Mouse (Mus musculus) left cerebral cortex, postnatal 14 days (tissue): ENCODE results near the gene Ugt1a1. TPM values are rescaled to one million over a fixed set of nuclear protein-coding genes. Genes with fewer than 3 reads are reported as not detected.

Experiments used
- DNase-seq, 2 experiments: peaks; one replicate each; pipeline ENCODE4 v3.0.0; 2021 to 2022; ENCODE audit warnings: low spot score in 2 of 2, mixed read lengths in 1 of 2
- intact Hi-C: fragments of 180-260 bp; cut with DNase I; formaldehyde crosslinking; loops from one replicate; pipeline ENCODE4 v1.15.1; 2025
- total RNA-seq, 2 experiments: library from RNA; stranded (reverse); gene quantifications; 2 replicates each; pipeline ENCODE4 v1.2.3; 2021

The Ugt1a1 gene
- total RNA-seq, 2 experiments from 2014 or later: 0.15 TPM; not detected in 1

DNA sequence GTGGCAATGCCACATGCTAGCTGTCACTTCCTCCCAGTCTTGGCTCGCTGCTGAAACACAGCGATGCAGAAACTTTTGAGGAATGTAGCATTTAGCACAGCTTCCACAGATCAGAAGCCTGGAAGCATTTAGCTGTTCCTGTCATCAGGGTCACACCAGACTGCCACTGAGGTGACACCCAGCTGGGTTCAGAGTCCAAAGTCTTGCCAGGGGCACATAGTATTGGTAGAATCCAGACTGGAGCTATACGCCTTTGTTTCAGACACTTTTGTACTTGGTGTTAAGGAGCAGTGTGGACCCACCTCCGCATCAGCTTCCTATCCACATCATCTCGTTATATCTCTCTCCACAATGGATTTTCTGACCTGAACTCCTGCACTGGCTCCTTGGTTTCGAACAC, 41.8 kb downstream of the Ugt1a1 start:
- no peak for DNase-seq
- intact Hi-C loops: no loop called here

DNA sequence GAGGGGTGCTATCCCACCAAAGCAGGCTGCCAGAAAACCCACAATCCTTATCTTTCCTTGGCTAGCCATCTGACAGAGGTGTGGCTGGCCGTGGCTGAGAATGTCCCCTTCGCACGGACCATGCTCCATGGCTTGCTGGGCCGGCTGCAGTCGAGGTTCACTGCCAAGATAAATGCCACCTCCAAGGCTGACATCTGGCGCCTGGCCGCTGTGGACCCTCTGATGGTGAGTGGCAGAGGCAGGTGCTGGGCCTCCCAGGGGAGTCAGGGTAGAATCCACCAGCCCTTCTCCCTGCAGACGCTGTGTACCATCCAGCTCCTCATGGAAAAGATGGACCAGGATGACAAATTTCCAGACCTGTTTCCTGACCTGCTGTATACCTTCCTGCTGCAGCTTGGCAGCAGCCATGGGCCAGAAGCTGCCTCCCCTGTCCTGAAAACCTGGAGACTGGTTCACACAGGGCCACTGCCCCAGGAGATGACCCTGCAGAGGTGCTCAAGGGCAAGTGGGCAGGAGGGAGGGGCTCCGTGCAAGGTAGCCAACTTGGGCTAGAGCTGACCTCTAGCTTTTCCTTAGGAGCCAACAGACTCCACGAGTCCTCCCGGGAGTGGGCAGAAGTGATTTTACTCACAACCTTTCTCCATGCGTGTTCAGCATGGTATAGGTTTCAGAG, 43.2 kb downstream of the Ugt1a1 start:
- DNase-seq: no peak
- intact Hi-C loops: no loop called here

DNA sequence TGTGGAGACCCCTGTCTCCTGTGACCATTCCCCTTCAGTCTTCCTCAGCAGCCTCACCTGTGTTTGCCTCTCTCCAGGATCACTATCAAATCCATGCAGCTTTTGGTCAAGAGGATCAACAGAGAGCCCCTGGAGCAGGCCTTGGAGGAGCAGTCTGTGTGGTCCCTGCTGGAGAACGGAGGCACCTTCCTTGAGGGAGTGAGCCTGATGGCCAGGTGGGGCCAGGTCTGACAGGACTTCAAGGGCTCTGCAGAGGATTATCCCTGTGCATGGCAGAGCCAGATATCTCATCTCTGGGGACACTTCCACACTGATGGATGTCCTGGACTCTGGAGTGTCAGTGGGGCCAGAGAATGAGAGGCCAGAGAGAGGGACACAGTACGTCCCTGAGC, 43.7 kb downstream of the Ugt1a1 start:
- no peak for DNase-seq
- intact Hi-C loops: no loop called here

DNA sequence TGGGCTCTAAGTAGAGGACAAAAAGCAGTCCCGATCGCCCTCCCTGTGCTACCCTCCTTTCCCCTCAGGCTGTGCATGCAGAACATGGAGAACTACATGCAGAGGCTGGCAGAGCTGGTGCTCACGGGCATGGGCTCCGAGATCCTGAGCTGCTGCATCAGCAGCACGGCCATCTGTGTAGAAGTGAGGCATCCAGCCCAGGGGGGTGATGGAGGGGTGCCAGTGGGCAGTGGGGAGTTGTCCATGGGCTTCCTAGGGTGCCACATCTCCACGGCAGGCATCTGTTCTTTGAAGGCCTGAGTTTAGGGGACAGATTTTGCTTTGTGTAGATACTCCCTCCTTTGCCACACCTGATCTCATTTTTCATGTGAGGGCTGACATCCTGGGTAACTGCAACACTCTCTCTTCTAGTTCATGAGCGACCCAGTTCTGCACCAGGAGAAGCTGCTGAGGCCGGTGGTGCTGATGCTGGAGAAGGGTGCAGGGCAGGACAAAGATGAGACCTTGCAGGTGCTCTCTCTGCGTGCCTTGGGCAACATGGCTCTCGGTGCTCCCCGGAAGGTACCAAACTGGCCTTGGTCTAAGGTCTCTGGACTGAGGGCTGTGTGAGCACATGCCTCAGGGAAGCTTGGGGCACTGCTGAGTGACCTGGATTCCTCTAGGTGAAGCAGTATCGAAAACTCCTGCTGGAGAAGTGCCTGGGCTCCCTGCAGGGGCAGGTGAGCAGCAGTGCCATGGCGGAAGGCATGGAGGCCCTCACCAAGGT, 44.4 kb downstream of the Ugt1a1 start:
- intact Hi-C loops: no loop called here
- DNase-seq: no peak

DNA sequence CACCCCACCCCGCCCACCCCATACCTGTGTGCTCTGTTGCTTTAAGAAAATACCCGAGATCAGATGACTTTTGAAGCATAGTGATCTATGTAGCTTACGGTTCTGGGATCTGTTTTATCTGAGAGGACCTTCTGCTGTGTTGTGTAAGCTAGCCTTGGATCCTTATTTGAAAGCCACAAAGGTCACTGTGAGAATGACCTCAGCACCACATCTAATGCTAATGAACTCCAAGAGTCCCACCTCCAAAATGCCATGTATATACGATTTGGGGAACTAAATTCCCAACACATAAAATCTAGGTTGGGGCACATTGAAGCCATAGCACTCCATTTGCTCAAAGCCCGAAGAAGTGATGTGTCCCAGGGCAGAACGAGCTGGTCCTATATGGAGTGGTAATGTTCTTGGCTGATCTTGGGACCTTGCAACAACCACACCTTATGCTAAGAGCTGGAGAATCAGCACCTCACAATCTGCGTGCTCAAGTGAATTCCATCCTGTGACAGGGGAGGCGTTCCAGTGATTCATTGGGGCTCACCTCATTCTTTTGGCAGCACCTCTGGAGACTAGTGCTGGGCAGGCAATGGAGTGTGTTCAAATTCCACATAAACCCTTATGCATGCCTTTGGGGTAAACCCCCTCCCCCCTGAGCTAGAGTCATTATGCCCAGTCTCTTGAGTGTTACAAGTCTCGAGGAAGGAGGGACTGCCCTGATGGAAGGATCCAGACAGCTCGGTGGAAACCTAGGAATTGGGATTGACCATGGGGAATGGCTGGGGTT, 45.3 kb downstream of the Ugt1a1 start:
- intact Hi-C loops: no loop called here
- no peak for DNase-seq

DNA sequence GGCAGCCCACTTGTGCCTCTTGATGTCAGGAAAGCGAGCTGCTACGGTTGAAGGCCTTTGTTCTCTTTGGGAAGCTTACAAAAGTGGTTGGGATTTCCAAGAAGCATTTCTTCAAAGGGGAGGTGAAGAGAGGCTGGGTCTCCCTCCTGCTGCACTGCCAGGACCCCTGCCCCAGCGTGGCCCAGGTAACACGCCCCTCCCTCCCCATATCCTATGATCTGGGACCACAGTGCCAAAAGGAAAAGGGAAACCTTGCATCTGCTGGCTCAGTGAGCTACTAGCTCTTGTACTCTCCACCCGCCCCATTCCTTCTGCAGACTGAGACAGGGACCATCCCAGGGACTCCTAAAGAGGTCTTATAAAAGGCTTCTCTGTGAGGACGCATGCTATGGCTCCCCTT, 45.9 kb downstream of the Ugt1a1 start:
- intact Hi-C loops: no loop called here
- no peak for DNase-seq

DNA sequence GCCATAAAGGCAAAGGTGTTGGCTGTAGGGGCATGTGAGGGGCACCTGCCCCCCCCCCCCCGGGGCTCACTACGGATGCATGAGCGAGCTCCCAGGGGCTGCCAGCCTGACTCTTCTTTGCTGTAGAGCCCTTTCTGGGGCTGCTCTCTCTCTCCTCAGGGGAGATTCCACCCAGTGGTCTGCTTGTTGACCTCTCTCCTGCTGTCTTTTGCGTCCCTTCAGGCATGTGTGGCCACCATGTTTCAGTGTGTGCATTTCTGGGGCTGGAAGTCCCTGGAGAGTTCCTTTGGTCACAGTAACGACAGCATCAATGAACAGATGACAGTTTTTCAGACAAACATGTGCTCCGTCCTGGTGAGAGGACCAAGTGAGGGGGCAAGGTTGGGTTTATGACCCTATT, 46.6 kb downstream of the Ugt1a1 start:
- DNase-seq: no peak
- intact Hi-C loops: no loop called here

DNA sequence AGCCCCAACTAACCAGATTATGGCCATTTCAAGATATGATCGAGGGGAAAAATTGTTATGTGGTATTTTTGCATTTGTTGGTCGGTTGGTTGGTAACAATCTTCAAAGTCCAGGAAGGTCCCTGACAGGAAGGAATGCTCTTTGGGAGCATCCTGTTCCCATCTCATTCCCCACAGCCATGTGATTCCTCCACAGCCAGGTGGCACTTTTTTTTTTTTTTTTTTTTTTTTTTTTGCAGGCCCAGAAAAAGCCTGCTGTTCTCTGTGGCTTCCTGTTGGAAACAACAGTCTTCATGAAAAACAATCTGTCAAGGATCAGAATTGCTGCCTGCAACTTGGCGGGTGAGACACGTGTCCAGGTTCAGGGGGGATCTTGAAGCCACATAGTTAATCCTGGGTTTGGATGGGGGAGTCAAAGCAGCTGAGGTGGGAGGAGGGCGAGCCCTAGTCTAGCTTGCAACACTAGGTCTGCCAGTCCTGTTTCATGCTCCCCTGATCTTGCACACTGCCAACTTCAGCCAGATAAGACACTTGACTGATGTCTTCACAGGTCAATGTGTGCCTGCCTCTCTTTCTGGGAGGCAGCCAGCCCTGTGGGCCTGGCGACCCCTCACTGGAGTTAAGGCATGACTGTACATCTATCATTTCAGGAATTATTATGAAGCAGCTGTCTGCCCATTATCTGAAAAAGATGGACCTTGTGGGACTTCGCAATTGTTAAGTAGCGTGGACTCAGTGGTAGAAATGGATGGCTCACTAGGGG, 47.3 kb downstream of the Ugt1a1 start:
- intact Hi-C loops: no loop called here
- no peak for DNase-seq

DNA sequence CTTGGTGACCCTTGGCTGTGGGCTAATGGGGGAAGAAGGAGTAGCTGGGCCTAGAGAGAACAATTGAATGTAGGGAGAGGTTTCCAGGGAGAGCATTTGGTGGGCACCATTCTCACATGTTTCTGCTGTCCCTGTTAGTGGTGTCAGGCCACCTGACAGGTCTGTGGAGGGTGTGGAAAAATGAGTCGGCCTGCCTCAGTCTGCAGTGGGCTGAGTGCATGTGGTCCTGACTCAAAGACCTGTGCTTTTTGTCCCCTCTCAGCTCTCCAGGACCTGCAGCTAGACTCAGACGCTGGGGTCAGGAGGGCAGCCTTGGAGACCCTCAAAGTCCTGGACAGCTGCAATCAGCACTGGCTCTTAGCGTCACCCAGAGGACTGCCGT, 47.9 kb downstream of the Ugt1a1 start:
- no peak for DNase-seq
- intact Hi-C loops: loop anchor here (2.0 kb wide), 1 partner anchor 21 kb away; no protein-coding TSS in a partner anchor

DNA sequence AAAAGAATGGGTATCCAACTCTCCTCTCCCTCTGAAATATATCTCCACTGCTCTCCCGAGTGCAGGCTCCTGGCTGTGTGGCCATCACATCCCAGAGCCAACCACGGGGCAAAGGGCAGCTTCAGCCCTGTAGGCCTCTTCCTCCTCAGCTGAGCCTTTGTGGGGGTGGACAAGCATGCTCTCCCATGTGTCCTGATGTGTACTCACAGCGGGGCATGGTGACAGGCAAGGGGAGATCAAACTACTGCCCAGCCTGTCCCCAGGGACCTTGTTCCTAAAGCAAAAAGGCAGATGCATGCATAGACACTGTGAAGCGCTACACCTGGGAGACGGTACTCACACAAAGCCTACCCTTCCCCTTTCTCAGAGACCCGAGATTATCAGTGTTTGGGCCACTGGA, 48.4 kb downstream of the Ugt1a1 start:
- no peak for DNase-seq
- intact Hi-C loops: loop anchor here (2.0 kb wide), 1 partner anchor 21 kb away; no protein-coding TSS in a partner anchor

DNA sequence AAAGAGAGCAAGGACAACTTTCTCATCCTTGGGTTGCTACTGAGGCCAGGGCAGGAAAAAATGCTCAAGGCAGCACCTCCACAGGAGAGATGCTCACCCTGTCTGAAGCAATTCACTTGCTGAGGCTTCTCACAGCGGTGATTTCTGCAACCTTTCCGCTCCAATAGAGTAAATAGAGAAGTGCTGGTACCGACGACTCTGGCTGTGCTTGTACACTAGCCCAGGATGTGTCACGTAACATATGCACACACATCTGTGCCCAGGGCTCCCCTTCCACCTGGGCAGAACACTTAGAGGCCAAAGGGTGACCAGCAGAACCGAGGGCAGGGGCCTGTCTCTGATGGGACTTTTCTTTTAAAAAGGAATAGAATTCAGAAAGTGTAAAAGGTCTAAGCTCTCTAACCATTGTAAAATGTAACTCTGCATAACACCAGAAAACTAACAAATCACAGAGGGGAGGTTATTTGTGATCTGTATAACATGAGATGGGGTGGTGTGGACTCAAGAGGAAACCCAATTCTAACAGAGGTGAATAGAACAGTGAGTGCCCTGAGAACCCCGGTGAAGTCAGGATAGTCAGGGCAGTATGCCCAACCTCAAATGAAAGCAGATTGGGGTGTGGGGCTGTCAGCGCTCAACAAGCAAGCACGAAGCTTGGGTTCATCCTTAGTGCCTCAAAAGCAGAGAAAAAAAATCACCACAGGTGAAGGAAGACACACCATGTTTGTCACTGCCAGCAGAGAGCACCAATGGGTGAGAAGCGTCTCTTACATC, 49.0 kb downstream of the Ugt1a1 start:
- DNase-seq: no peak
- intact Hi-C loops: loop anchor here (2.0 kb wide), 1 partner anchor 20 kb away; no protein-coding TSS in a partner anchor

DNA sequence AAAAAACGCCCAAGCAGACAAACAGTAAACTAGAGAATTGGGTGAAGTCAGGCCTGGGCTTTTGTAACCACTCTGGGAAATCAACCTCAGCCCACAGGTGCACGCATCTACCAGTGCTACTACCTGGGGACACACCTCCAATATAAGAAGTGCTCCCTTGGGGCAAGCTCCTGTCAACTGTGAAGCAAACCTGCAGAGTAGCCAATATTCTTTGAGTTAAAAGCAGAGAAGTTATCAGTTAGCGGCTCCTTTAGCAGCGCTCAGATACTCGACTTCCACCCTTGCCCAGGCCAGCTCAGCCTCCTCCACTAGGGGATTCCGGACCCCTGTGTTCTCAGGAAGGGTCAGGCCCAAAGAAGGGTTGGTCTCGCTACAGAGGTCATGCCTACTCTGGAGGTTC, 49.9 kb downstream of the Ugt1a1 start:
- no peak for DNase-seq
- intact Hi-C loops: loop anchor here (2.0 kb wide), 1 partner anchor 19 kb away; no protein-coding TSS in a partner anchor

DNA sequence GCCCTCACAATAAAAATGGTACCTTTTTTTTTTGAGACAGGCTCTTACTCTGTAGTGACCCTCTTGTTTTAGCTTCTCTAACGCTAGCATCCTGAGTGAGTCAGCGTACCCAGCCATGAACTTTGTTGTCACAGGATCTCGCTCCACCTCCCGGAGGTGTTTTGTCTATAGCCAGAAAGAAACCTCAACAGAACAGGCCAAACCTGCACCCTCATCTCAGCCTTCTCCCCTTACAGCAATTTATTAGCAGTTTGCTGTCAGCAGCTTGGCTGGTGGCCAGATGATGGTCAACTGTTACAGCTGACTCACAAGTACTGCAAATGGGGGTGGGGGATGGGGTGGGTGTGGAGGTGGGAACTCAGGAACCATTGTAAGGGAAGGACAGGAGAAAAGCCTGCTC, 50.5 kb downstream of the Ugt1a1 start:
- intact Hi-C loops: no loop called here
- no peak for DNase-seq

DNA sequence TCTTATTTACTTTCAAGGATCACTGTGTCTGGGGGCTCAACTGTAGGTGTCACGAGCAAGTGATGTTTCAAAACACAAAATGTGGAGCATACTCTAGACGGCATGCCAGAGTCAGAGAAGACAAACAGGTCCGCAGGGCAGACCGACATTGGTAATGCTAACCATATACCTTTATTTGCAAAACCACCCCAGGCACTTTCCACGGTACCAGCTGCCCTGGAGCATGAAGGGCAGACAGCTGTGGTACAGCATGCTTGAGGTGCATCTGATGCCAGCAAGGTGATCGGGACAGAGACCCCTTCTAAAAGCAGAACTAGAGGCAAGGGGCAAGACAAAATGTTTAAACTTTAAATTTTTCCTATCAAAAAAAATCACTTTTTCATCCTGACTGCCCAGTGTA, 51.2 kb downstream of the Ugt1a1 start:
- DNase-seq: no peak
- intact Hi-C loops: no loop called here

DNA sequence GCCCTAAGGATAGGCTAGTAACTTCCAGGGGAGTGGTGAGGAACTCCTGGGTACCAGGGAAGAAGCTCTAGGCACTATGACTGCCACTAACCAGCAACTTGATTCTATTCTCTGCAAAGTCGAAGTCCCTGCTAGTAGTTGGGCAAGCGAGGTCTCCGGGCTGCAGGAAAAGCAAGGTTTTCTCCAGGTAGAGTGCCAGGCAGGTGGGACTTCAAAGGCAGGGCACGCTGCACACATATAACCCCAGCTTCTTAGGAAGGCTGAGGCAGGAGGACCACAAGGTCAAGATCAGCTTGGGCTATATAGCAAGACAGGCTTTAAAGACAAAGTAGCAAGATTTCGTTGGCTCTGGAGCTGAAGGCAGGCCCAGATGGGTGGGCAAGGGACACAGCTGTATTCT, 52.0 kb downstream of the Ugt1a1 start:
- intact Hi-C loops: no loop called here
- no peak for DNase-seq

DNA sequence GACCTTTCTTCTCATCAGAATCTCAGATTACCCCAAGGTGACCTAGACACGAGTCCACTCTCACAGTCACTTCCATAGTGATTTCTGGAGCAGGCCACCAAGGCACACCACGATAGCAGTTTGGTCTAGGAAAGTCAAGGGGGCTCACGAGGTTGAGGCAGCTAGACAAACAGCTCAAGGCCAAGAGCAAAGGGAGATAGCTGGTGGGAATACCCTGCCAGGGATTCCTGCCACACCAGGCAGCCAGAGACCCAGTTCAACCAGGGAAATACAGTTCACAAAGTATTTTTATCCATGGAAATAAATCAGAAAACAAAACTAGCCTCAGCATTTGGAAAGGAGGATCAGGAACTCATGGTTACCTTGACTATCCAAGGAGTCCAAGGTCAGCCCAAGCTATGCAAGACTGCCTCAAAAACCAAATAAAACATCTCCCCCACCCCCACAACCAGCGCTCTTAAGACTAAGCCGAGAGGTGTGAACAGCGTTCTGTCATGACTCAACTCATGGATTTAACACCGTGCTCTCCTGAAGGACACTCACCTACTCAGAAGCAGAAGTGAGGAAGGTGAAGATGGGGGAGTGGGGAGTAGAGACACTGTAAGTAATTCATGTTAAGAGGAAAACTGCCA, 52.6 kb downstream of the Ugt1a1 start:
- intact Hi-C loops: no loop called here
- DNase-seq: no peak

DNA sequence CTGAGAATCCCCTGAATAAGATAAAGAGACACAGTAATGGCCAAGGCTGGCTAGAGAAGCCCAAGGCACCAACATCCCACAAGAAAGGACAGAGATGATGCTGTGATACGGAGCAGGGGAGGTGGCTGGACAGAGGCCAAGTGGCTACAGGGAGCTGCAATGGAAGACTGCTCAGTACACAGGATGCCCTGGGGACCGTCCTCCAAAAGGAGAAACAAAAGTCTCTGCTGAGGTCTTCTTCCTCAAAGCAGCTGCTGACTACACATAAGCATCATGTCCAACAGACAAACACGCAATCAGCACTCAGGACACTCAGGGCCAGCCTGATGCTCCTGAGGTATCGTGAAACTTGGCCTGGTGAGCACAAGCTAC, 53.1 kb downstream of the Ugt1a1 start:
- intact Hi-C loops: no loop called here
- no peak for DNase-seq

DNA sequence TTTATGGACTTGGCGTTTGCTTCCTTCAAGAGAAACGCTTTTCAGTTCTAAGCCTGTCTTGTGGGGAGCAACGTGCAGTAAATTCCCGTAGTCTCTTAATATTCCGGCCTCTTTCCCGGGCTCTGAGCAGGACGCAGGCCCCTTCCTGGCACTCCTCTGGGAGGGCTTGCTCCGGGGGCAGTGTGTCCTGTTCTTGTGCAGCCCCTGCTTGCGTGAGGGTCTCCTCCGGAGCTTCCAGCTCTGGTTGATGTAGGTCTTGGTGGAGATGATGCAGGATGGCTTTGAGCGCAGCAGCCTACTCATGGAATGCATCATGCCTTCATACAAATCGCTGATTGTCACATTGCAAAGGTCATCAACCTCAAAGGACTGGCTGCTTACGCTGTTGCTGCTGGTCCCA, 54.4 kb downstream of the Ugt1a1 start:
- DNase-seq: no peak
- intact Hi-C loops: no loop called here

DNA sequence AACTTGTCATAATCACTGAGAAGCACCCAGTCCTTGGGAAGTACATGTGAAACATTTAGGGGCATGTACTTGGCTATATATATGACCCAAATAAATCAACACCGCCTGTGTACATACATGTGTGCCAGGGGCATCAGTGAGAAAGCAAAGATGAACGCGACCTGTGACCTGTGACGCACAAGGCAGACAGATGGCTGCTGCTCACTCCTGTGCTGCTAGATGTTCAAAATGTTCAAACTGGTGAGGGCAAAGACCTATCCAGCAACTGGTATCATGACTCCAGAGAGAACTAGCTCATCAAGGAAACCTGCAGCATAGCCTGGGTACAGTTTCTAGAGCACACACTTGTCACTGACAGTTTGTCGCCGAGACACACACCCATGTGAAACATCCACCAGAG, 55.7 kb downstream of the Ugt1a1 start:
- intact Hi-C loops: no loop called here
- DNase-seq: no peak
